Mouse (Mus musculus) bone marrow macrophage, adult 2 months (primary cell): ENCODE results near the gene Tnip1.

Experiments used
- CTCF ChIP-seq: IDR thresholded peaks from 2 replicates; pipeline ENCODE4 v1.5.1; 2012; ENCODE audit warnings: low read depth, mild to moderate bottlenecking, low read length, moderate library complexity
- POLR2A ChIP-seq: IDR thresholded peaks from 2 replicates; pipeline ENCODE4 v1.6.1; 2012; ENCODE audit warnings: mild to moderate bottlenecking, low read depth, low read length, borderline replicate concordance

DNA sequence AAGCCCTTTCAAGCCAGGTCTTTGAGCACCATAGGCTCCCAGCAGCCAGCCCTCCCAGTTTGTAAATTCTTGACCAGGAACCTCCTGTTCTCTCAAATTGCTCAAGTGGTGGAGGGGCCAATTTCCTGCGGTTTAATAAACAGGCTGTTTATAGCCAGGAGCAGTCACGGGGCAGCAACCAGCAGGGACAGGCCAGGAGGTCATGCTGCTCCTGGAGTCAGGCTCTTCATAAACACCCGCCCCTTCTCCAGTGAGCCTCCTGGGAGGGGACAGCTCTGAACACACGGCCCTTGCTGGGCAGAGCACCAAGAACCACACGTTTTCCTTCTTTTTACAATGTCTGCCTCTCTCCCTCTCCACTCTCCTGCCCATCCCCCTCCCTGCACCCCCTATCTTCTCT is 77.8 kb downstream of the Tnip1 start:
- TF ChIP-seq CTCF (no peak), POLR2A (no peak)
